Mouse (Mus musculus): ENCODE results near the gene Diras2. TPM values are rescaled to one million over a fixed set of nuclear protein-coding genes. Genes with fewer than 3 reads are reported as not detected.

The Diras2 gene
- polyA plus RNA-seq, 1 experiment from 2014 or later, result 0.43 TPM

GRCm38 (mm10) chr13:52572451-52573446, 41.7 kb upstream of the Diras2 start:
- no peak for ATAC-seq (ENCODE audit: insufficient number of reproducible peaks, insufficient read depth, low FRiP score, low read depth)
- 73% methylated on average over 9 of the region's 9 CpGs for WGBS

GRCm38 (mm10) chr13:52571591-52572384, 40.7 kb upstream of the Diras2 start:
- H3K9me3 ChIP-seq (ENCODE audit: control insufficient read depth, low read depth, low read length), result no peaks in the 10 kb centered on the region
- no peaks in the 10 kb centered on the region for H3K4me1 ChIP-seq (ENCODE audit: control insufficient read depth, insufficient read depth, low read length)
- H3K27ac ChIP-seq (ENCODE audit: low read length), result no peak overlapping the region
- no peak overlapping the region for H3K4me2 ChIP-seq (replicated peaks; ENCODE audit: low read depth, low read length)
- no peak overlapping the region for H3K9ac ChIP-seq (replicated peaks; ENCODE audit: low read depth, low read length)
- WGBS, result 58% methylated on average over 11 of the region's 11 CpGs
- no peaks in the 10 kb centered on the region for H3K27me3 ChIP-seq (ENCODE audit: control insufficient read depth, insufficient read depth, low read length)
- no peak for ATAC-seq (ENCODE audit: insufficient number of reproducible peaks, insufficient read depth, low FRiP score, low read depth)
- no peaks in the 10 kb centered on the region for H3K36me3 ChIP-seq (ENCODE audit: control insufficient read depth, insufficient read depth, low read length)
- H3K4me3 ChIP-seq (ENCODE audit: low read depth, low read length), result no peak overlapping the region

More at GRCm38 (mm10) chr13:52572451-52573446, 41.7 kb upstream of the Diras2 start:
- Histone ChIP-seq H3K4me3 (ENCODE audit: low read depth, low read length) (no peak overlapping the region), H3K27me3 (ENCODE audit: control insufficient read depth, insufficient read depth, low read length) (no peaks in the 10 kb centered on the region), H3K9me3 (ENCODE audit: control insufficient read depth, low read depth, low read length) (no peaks in the 10 kb centered on the region), H3K9ac (replicated peaks; ENCODE audit: low read depth, low read length) (no peak overlapping the region), H3K27ac (ENCODE audit: low read length) (no peak overlapping the region), H3K4me1 (ENCODE audit: control insufficient read depth, insufficient read depth, low read length) (no peaks in the 10 kb centered on the region), H3K36me3 (ENCODE audit: control insufficient read depth, insufficient read depth, low read length) (no peaks in the 10 kb centered on the region), H3K4me2 (replicated peaks; ENCODE audit: low read depth, low read length) (no peak overlapping the region)

GRCm38 (mm10) chr13:52570276-52570675, 39.2 kb upstream of the Diras2 start:
- Histone ChIP-seq H3K27ac (ENCODE audit: low read length) (no peak overlapping the region), H3K9me3 (ENCODE audit: control insufficient read depth, low read depth, low read length) (no peaks in the 10 kb centered on the region), H3K9ac (replicated peaks; ENCODE audit: low read depth, low read length) (no peak overlapping the region), H3K4me3 (ENCODE audit: low read depth, low read length) (no peak overlapping the region), H3K27me3 (ENCODE audit: control insufficient read depth, insufficient read depth, low read length) (no peaks in the 10 kb centered on the region), H3K36me3 (ENCODE audit: control insufficient read depth, insufficient read depth, low read length) (no peaks in the 10 kb centered on the region), H3K4me2 (replicated peaks; ENCODE audit: low read depth, low read length) (no peak overlapping the region), H3K4me1 (ENCODE audit: control insufficient read depth, insufficient read depth, low read length) (no peaks in the 10 kb centered on the region)
- WGBS, result 93% methylated on average over 9 of the region's 9 CpGs
- ATAC-seq (ENCODE audit: insufficient number of reproducible peaks, insufficient read depth, low FRiP score, low read depth), result no peak

GRCm38 (mm10) chr13:52569194-52569769, 38.2 kb upstream of the Diras2 start:
- Histone ChIP-seq H3K27me3 (ENCODE audit: control insufficient read depth, insufficient read depth, low read length) (no peaks in the 10 kb centered on the region), H3K9ac (replicated peaks; ENCODE audit: low read depth, low read length) (no peak overlapping the region), H3K4me2 (replicated peaks; ENCODE audit: low read depth, low read length) (no peak overlapping the region), H3K27ac (ENCODE audit: low read length) (no peak overlapping the region), H3K36me3 (ENCODE audit: control insufficient read depth, insufficient read depth, low read length) (no peaks in the 10 kb centered on the region), H3K9me3 (ENCODE audit: control insufficient read depth, low read depth, low read length) (no peaks in the 10 kb centered on the region), H3K4me3 (ENCODE audit: low read depth, low read length) (no peak overlapping the region), H3K4me1 (ENCODE audit: control insufficient read depth, insufficient read depth, low read length) (no peaks in the 10 kb centered on the region)
- 59% methylated on average over 8 of the region's 8 CpGs for WGBS
- no peak for ATAC-seq (ENCODE audit: insufficient number of reproducible peaks, insufficient read depth, low FRiP score, low read depth)

GRCm38 (mm10) chr13:52566777-52567176, 35.7 kb upstream of the Diras2 start:
- Histone ChIP-seq H3K4me3 (ENCODE audit: low read depth, low read length) (no peak overlapping the region), H3K4me1 (ENCODE audit: control insufficient read depth, insufficient read depth, low read length) (no peaks in the 10 kb centered on the region)
- 71% methylated on average over 7 of the region's 7 CpGs for WGBS

GRCm38 (mm10) chr13:52566188-52566760, 35.2 kb upstream of the Diras2 start:
- Histone ChIP-seq H3K27me3 (ENCODE audit: control insufficient read depth, insufficient read depth, low read length) (no peaks in the 10 kb centered on the region), H3K9me3 (ENCODE audit: control insufficient read depth, low read depth, low read length) (no peaks in the 10 kb centered on the region), H3K4me2 (replicated peaks; ENCODE audit: low read depth, low read length) (no peak overlapping the region), H3K36me3 (ENCODE audit: control insufficient read depth, insufficient read depth, low read length) (no peaks in the 10 kb centered on the region), H3K4me1 (ENCODE audit: control insufficient read depth, insufficient read depth, low read length) (no peaks in the 10 kb centered on the region), H3K9ac (replicated peaks; ENCODE audit: low read depth, low read length) (no peak overlapping the region), H3K4me3 (ENCODE audit: low read depth, low read length) (no peak overlapping the region), H3K27ac (ENCODE audit: low read length) (no peak overlapping the region)
- WGBS, result 88% methylated on average over 9 of the region's 9 CpGs
- no peak for ATAC-seq (ENCODE audit: insufficient number of reproducible peaks, insufficient read depth, low FRiP score, low read depth)

More at GRCm38 (mm10) chr13:52566777-52567176, 35.7 kb upstream of the Diras2 start:
- H3K36me3 ChIP-seq (ENCODE audit: control insufficient read depth, insufficient read depth, low read length), result no peaks in the 10 kb centered on the region
- H3K27me3 ChIP-seq (ENCODE audit: control insufficient read depth, insufficient read depth, low read length), result no peaks in the 10 kb centered on the region
- H3K4me2 ChIP-seq (replicated peaks; ENCODE audit: low read depth, low read length), result no peak overlapping the region
- no peak for ATAC-seq (ENCODE audit: insufficient number of reproducible peaks, insufficient read depth, low FRiP score, low read depth)
- H3K9me3 ChIP-seq (ENCODE audit: control insufficient read depth, low read depth, low read length), result no peaks in the 10 kb centered on the region
- no peak overlapping the region for H3K27ac ChIP-seq (ENCODE audit: low read length)
- no peak overlapping the region for H3K9ac ChIP-seq (replicated peaks; ENCODE audit: low read depth, low read length)

- Histone ChIP-seq H3K9ac (replicated peaks; ENCODE audit: low read depth, low read length) (no peak overlapping the region), H3K27ac (ENCODE audit: low read length) (no peak overlapping the region), H3K4me3 (ENCODE audit: low read depth, low read length) (no peak overlapping the region), H3K9me3 (ENCODE audit: control insufficient read depth, low read depth, low read length) (no peaks in the 10 kb centered on the region), H3K36me3 (ENCODE audit: control insufficient read depth, insufficient read depth, low read length) (no peaks in the 10 kb centered on the region), H3K4me1 (ENCODE audit: control insufficient read depth, insufficient read depth, low read length) (no peaks in the 10 kb centered on the region), H3K4me2 (replicated peaks; ENCODE audit: low read depth, low read length) (no peak overlapping the region), H3K27me3 (ENCODE audit: control insufficient read depth, insufficient read depth, low read length) (no peaks in the 10 kb centered on the region)
- WGBS, result 87% methylated on average over 18 of the region's 18 CpGs
- ATAC-seq (ENCODE audit: insufficient number of reproducible peaks, insufficient read depth, low FRiP score, low read depth), result no peak
Observed at GRCm38 (mm10) chr13:52565103-52565739, 34.1 kb upstream of the Diras2 start.

Data from stomach, embryonic 14.5 days (tissue).